Mouse (Mus musculus) cortical plate, adult 2 months (tissue): ENCODE measurements around the gene Ifnar2. TPM values are rescaled to one million over a fixed set of nuclear protein-coding genes. Genes with fewer than 3 reads are reported as not detected.
A peak's percentile ranks its signal among the peaks of the same experiment; 100 is the strongest.

Experiments used
- H3K27ac ChIP-seq: fragments of 200-500 bp; 2 replicates; pipeline ENCODE4 v1.5.1; 2012; ENCODE audit warnings: low read length, control low read depth, inconsistent platforms; ENCODE audit not compliant: insufficient read depth
- H3K4me1 ChIP-seq: fragments of 200-500 bp; 2 replicates; pipeline ENCODE4 v1.6.1; 2011; ENCODE audit warnings: low read length; ENCODE audit not compliant: control insufficient read depth, insufficient read depth
- H3K4me3 ChIP-seq: fragments of 200-500 bp; 2 replicates; pipeline ENCODE4 v1.5.1; 2011; ENCODE audit warnings: mild to moderate bottlenecking, low read length, control low read depth; ENCODE audit not compliant: insufficient read depth
- CTCF ChIP-seq: fragments of 200-500 bp; IDR thresholded peaks from 2 replicates; pipeline ENCODE4 v1.5.1; 2011; ENCODE audit warnings: mild to moderate bottlenecking, control low read depth, low read length; ENCODE audit not compliant: insufficient read depth; ENCODE audit errors: extremely low read depth
- POLR2A ChIP-seq: fragments of 200-500 bp; IDR thresholded peaks from 2 replicates; pipeline ENCODE4 v1.6.1; 2011; ENCODE audit warnings: mild to moderate bottlenecking, low read length, control low read depth; ENCODE audit not compliant: insufficient read depth; ENCODE audit errors: extremely low read depth
- polyA plus RNA-seq: library from polyadenylated mRNA; depleted of rRNA; stranded (reverse); fragments of >200 nt; gene quantifications from 2 replicates; pipeline ENCODE4 v1.2.3, GENCODE M21; 2012; rRNA removed

The Ifnar2 gene
- polyA plus RNA-seq, 1 experiment = 33.7 TPM

DNA sequence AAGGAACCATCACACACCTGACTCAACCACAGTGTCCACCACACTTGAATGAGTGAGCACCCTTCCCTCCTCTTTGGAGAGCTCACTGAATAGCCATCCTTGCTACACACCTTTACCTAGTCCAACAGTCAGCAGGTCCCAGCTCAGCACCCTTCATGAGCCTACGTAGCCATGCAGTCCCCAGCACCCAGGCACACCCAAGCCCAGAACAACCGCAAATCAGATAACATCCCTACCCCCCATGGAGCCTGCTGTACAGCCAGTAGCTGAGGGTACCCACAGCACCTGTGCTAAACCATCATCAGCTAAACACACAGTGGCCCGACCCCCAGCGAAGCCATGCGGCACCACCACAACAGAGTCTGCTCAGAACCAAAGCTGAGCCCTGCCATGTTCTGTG, 75.5 kb downstream of the Ifnar2 start:
- Histone ChIP-seq H3K4me3 (no peak overlapping the region), H3K4me1 (no peaks in the 10 kb centered on the region; the same call in 1 of the 2 replicates), H3K27ac (no peak overlapping the region)
- TF ChIP-seq CTCF = no peak
- TF ChIP-seq POLR2A = no peak

DNA sequence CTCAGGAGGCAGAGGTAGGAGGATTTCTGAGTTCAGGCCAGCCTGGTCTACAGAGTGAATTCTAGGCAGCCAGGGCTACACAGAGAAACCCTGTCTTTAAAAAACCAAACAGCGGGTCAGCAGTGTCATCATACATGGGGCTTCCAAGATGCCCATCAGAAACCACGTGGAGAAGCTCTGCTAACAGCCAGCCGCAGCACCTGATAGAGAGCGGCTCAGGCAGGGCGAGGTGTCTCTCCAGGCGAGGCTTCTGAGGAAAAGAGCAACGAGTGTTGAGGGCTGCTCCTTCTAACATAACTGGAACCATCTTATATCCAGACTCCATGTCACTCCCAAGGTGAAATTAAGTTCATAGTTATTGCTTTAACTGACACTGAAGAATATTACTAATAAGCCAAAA, 76.3 kb downstream of the Ifnar2 start:
- TF ChIP-seq POLR2A (no peak), CTCF (no peak)
- Histone ChIP-seq H3K27ac (no peak overlapping the region), H3K4me1 (no peaks in the 10 kb centered on the region), H3K4me3 (no peak overlapping the region)

DNA sequence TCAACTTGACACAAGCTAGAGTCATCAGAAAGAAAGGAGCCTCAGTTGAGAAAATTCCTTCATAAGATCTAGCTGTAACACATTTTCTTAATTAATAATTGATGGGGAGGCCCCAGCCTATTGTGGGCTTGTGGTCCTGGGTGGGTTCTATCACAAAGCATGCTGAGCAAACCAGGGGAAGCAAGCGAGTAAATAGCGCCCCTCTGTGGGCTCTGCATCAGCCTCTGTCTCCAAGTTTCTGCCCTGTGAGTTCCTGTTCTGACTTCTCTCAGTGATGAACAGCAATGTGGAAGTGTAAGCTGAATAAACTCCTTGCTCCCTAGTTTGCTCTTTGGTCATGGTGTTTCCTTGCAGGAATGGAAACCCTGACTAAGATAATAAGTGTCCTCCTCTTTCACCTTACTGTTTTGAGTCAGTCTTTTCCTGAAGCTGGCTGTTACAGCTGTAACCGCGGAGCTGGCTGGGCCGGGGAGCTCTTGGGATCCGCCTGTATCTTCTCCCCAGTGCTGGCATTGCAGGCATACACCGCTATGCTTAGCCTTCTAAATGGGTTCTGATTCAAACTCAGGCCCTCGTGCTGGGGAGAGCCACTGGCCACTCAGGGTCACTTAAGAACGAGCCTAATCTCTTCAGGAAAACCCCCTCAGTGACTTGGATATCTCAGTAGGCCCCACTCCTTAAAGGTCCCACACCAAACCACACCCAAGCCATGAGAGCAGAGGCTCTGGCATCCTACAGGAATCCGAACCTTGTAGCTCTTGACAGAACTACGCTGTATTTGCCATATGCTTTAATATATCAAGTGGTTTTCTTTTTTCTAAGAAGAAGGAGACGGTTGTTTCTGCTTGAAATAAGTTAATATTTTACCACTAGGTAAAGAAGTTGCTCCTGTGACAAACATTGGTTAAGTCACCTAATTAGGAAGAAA, 77.8 kb downstream of the Ifnar2 start:
- Histone ChIP-seq H3K4me3 (no peak overlapping the region), H3K4me1 (no peaks in the 10 kb centered on the region), H3K27ac (no peak overlapping the region)
- TF ChIP-seq CTCF = no peak
- no peak for TF ChIP-seq POLR2A

DNA sequence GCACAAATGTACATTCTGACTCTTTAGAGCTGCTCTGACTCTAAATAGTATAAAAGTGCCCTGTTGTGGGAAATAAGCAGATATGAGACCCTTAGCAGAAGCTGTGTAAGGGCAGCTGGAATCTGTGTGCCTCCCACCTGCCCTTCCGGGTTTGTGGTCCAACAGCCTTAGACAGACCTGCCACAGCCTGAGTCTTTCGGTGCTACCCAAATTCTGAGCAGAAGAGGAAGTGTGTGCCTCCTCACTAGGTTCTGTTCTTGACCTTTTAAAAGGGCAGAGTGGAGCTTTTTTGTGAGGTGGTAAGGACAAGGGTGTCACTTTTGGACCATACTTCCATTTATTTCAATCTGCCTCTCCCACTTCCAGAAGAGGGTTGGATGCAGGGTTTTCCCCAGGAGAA, 79.4 kb downstream of the Ifnar2 start:
- TF ChIP-seq CTCF (no peak), POLR2A (no peak)
- Histone ChIP-seq H3K4me1 (no peaks in the 10 kb centered on the region), H3K4me3 (no peak overlapping the region), H3K27ac (peak overlapping the region; percentile 59; the same call in 1 of the 2 replicates)

DNA sequence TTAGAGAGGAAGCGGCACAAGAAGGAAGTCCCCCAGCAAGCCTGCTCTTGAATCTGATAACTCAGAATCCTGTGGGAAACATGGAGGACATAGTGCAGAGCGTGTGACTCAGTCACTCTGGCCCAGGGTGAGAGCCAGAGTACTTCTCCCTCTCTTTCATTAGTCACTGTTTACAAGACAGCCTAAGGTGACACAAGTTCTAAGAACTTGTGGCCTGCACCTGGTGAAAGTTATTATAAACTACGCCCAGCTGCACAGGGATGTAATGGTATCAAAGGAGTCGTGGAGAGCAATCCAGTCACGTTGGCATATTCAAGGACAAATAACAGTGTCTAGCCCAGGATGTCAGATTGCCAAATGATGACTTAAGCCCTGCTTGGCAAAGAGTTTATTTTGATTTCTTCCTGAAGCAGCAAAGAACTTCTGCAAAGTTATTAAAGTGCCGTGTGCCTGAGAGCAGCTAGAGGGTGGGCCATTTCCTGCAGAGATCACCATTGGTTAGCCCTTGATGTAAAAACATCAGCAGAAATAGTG, 79.8 kb downstream of the Ifnar2 start:
- Histone ChIP-seq H3K4me3 (no peak overlapping the region), H3K4me1 (no peaks in the 10 kb centered on the region), H3K27ac (peak overlapping the region; percentile 59)
- TF ChIP-seq POLR2A = no peak
- no peak for TF ChIP-seq CTCF

Other genes with a start within 250 kb of the Ifnar2 start
- gene Olig2, start 147.3 kb upstream of the Ifnar2 start, polyA plus RNA-seq = 32.9 and 37.9 TPM in 2 replicates
- gene Olig1, start 103.0 kb upstream of the Ifnar2 start, polyA plus RNA-seq = 202 and 230 TPM in 2 replicates
- gene Gm21970, start 18.9 kb downstream of the Ifnar2 start, polyA plus RNA-seq = not detected in 2 replicates
- gene Il10rb, start 33.4 kb downstream of the Ifnar2 start, polyA plus RNA-seq = 12.6 and 13.5 TPM in 2 replicates
- 35.5 and 36.2 TPM in 2 replicates for gene Ifnar1, start 112.5 kb downstream of the Ifnar2 start, polyA plus RNA-seq
- 31.6 and 32.9 TPM in 2 replicates for gene Ifngr2, start 174.3 kb downstream of the Ifnar2 start, polyA plus RNA-seq
- gene Tmem50b, start 225.0 kb downstream of the Ifnar2 start, polyA plus RNA-seq = 91.1 and 96.8 TPM in 2 replicates
- 6.8 and 8.2 TPM in 2 replicates for gene Dnajc28, start 246.2 kb downstream of the Ifnar2 start, polyA plus RNA-seq